Mouse (Mus musculus) Patski (cell line): ENCODE data around the gene Dcaf15. TPM values are rescaled to one million over a fixed set of nuclear protein-coding genes. Genes with fewer than 3 reads are reported as not detected.

Experiments
- ATAC-seq: fragments of 100-300 bp; one replicate; pipeline ENCODE4 v1.8.0; 2021
- CTCF ChIA-PET: fragments of 350-600 bp; sonication (Branson Sonifier 250); formaldehyde crosslinking; loops from one replicate; lab custom pipeline; 2022; ENCODE audit warnings: inconsistent platforms; lab: Charles Lee
- POLR2A ChIA-PET: fragments of 350-600 bp; sonication (Branson Sonifier 250); formaldehyde crosslinking; loops from one replicate; lab custom pipeline; 2022; ENCODE audit warnings: antibody characterized with exemption, inconsistent platforms; lab: Charles Lee
- DNase-seq: peaks from one replicate; pipeline ENCODE4 v3.0.0-alpha.2; 2011; ENCODE audit warnings: low read depth, low spot score
- H3K27me3 ChIP-seq: fragments of 371-371 bp; one replicate; pipeline ENCODE4 v1.5.1; 2021
- CTCF ChIP-seq: fragments of 100-300 bp; IDR thresholded peaks from one replicate; pipeline ENCODE4 v1.5.1; 2021
- in situ Hi-C: fragments of 300-500 bp; cut with MboI; formaldehyde crosslinking; loops from 3 replicates; pipeline ENCODE4 v1.11.1; 2018; ENCODE audit warnings: low pct_unique_long_range_greater_than_20kb, mixed read lengths
- polyA plus RNA-seq: library from polyadenylated mRNA; unstranded; gene quantifications from one replicate; pipeline ENCODE4 v1.2.3, GENCODE M21; 2021

The Dcaf15 gene
- polyA plus RNA-seq, 1 experiment from 2014 or later = 30.1 TPM

DNA sequence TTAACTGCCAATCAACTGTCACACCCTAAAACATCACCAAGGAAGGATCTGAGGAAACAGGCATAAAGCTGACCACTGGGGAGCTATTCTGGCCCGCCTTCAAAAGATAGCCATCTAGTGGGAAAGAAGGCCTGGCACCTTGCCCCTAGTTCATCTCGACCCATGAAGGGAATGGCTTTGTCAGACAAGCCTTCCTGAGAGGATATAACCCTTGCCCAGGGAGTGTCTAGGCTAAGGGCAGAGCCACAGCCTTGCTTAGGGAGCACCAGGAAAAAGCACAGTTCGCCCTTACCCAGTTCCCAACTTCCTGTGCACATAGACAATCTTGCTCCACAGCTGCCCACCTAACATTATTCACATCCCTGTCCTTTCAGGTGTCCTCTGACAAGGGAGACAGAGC is 967 bp downstream of the Dcaf15 start:
- in situ Hi-C loops = no loop called here
- H3K27me3 ChIP-seq = no peaks in the 10 kb centered on the region
- no peak for ATAC-seq
- no peak for DNase-seq
- TF ChIP-seq CTCF = no peak
- CTCF ChIA-PET = interaction anchor here (0.6 to 1.1 kb wide), 2 partner anchors 65 to 628 kb away, joined by 3 read pairs; no protein-coding TSS in a partner anchor
- POLR2A ChIA-PET = interaction anchor here (0.6 to 1.7 kb wide), 4 partner anchors 28 to 81 kb away, joined by 3 to 5 read pairs (median 4); no protein-coding TSS in a partner anchor

- DNase-seq (no peak), ATAC-seq (no peak)
- ChIA-PET POLR2A (no interaction called here), CTCF (no interaction called here)
- TF ChIP-seq CTCF = no peak
- H3K27me3 ChIP-seq = no peaks in the 10 kb centered on the region
- in situ Hi-C loops = no loop called here
These were observed 2.9 kb downstream of the Dcaf15 start for GRCm38 (mm10) chr8:84101476-84102270.

DNA sequence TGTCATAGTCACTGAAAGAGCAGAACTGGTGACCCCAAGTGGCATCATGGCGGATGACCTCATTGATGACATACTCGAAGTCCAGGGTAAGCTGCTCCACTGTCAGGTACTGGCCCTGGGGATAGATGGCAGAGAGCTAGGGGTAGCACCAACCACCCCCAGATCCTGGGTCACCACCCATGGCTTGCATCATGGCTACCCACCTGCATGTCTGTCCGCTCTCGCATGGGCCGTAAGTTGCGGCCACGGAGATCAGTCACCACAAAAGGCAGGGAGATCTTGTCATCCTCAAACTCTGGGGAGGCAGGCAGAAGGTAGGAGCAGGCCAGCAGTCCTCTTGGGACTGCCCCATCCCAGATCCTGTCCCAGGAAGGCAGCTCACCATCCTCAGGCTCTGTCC is 6.2 kb downstream of the Dcaf15 start:
- ChIA-PET CTCF (no interaction called here), POLR2A (no interaction called here)
- TF ChIP-seq CTCF = no peak
- in situ Hi-C loops = no loop called here
- ATAC-seq = no peak
- no peaks in the 10 kb centered on the region for H3K27me3 ChIP-seq
- DNase-seq = no peak

DNA sequence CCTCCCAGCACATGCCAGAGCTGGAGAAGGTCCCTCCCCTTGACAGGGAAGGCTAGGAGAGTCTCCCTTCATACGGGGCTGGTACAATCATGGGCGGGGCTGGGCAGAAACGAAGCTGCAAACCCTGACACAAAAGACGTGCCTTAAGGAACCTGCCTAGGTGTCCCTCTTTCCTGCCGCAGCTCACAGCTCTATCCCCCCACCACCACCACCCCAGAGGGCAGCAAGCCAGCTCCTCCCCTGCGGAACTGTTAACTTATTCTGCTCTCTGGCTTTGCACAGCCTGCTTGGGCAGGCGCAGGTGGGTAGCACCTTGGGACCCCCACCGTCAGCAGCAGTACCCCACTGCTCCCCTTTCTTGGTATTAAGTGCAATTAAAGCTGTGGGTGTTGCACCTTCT is 8.5 kb downstream of the Dcaf15 start:
- no peak for DNase-seq
- TF ChIP-seq CTCF = no peak
- in situ Hi-C loops = no loop called here
- CTCF ChIA-PET = interaction anchor here (0.7 kb wide), 1 partner anchor 20 kb away, joined by 3 read pairs; no protein-coding TSS in a partner anchor
- POLR2A ChIA-PET = no interaction called here
- H3K27me3 ChIP-seq = no peaks in the 10 kb centered on the region
- ATAC-seq = no peak

GRCm38 (mm10) chr8:84090585-84090984 is 14.0 kb downstream of the Dcaf15 start:
- no peak for DNase-seq
- no peak for TF ChIP-seq CTCF
- no peaks in the 10 kb centered on the region for H3K27me3 ChIP-seq
- ChIA-PET POLR2A (no interaction called here), CTCF (interaction anchor here (0.8 kb wide), 1 partner anchor 45 kb away, joined by 3 read pairs; no protein-coding TSS in a partner anchor)
- ATAC-seq = no peak
- in situ Hi-C loops = no loop called here

GRCm38 (mm10) chr8:84089277-84089676 is 15.3 kb downstream of the Dcaf15 start:
- in situ Hi-C loops = no loop called here
- DNase-seq = no peak
- H3K27me3 ChIP-seq = no peaks in the 10 kb centered on the region
- POLR2A ChIA-PET = interaction anchor here (0.7 kb wide), 1 partner anchor 170 kb away, joined by 3 read pairs; no protein-coding TSS in a partner anchor
- ATAC-seq = no peak
- no peak for TF ChIP-seq CTCF
- CTCF ChIA-PET = no interaction called here

DNA sequence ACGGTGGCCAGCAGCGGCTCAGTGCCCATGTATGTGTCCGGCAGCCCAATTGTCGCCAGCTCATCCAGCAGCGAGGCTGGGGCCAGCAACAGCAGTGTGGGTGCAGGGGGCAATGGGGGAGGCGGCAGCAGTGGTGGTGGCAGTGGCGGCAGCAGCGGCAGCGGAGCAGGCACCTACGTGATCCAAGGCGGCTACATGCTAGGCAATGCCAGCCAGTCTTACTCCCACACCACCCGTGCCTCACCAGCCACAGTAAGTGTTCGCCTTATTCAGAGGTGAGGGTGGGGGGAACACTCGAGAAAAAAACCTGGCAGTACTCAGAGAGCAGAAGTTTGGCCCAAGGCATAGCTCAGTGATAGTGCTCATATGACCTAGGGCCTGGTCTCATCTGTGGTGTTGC is 16.7 kb downstream of the Dcaf15 start:
- DNase-seq = no peak
- ATAC-seq = no peak
- no peak for TF ChIP-seq CTCF
- ChIA-PET POLR2A (interaction anchor here (1.0 kb wide), 1 partner anchor 11 kb away, joined by 3 read pairs; no protein-coding TSS in a partner anchor), CTCF (no interaction called here)
- in situ Hi-C loops = no loop called here
- no peaks in the 10 kb centered on the region for H3K27me3 ChIP-seq

- DNase-seq = no peak
- in situ Hi-C loops = no loop called here
- ATAC-seq = no peak
- no peak for TF ChIP-seq CTCF
- no peaks in the 10 kb centered on the region for H3K27me3 ChIP-seq
- CTCF ChIA-PET = no interaction called here
- POLR2A ChIA-PET = no interaction called here
These were observed 17.4 kb downstream of the Dcaf15 start for GRCm38 (mm10) chr8:84087156-84087555.

- DNase-seq (no peak), ATAC-seq (no peak)
- no peak for TF ChIP-seq CTCF
- CTCF ChIA-PET = no interaction called here
- no peaks in the 10 kb centered on the region for H3K27me3 ChIP-seq
- in situ Hi-C loops = no loop called here
- POLR2A ChIA-PET = no interaction called here
These were observed 20.0 kb downstream of the Dcaf15 start for GRCm38 (mm10) chr8:84084341-84085115.

DNA sequence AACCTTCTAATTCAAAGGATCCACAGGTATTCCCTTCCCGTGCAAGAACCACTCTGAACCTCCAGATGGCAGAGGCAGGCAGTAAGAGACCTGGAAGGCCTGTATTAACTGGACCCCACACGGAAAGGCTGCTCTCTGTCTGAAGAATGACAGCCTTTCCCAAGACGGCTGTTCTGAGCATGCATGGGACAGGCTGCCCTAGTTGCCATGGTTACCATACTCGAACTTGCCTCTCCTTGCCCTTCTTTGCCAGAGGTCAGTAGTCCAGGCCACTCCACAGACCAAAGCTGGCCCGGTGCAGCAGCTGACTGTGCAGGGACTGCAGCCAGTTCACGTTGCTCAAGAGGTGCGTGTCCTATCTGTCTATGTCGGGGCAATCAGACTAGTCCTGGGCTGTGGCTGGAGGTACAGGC is 20.7 kb downstream of the Dcaf15 start:
- ChIA-PET CTCF (no interaction called here), POLR2A (no interaction called here)
- no peak for ATAC-seq
- no peak for DNase-seq
- in situ Hi-C loops = no loop called here
- no peaks in the 10 kb centered on the region for H3K27me3 ChIP-seq
- TF ChIP-seq CTCF = no peak

DNA sequence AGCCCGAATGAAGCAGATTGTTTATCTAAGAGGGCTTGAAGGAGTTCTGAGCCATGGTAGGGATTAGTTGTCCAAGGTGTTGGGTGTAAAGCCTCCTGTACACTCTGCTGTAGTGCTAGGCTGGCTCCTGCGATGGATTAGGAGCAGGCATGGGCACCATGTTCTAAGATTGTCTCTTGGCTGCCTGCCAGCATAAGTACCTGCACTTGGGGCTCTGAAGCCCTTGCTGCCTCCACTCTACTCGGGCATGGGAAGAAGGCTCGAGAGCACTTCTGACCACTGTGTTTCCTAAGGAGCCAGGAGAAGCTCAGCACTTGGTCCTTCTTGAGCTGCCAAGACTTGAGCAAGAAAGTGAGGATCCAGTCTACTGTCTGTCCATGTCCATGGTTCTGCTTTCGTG is 25.4 kb downstream of the Dcaf15 start:
- no peaks in the 10 kb centered on the region for H3K27me3 ChIP-seq
- in situ Hi-C loops = no loop called here
- no peak for DNase-seq
- no peak for TF ChIP-seq CTCF
- POLR2A ChIA-PET = no interaction called here
- CTCF ChIA-PET = no interaction called here
- no peak for ATAC-seq
